Mouse (Mus musculus): Measurements from ENCODE around the gene Krt16. TPM values are rescaled to one million over a fixed set of nuclear protein-coding genes. Genes with fewer than 3 reads are reported as not detected.
A peak's percentile ranks its signal among the peaks of the same experiment; 100 is the strongest.
"Not testable (repeated sequence)": the region's sequence is repeated elsewhere in the genome, so short reads cannot be mapped to it uniquely, and the experiment has no call there.

The Krt16 gene
- total RNA-seq, 2 experiments from 2014 or later: not detected

GRCm38 (mm10) chr11:100259079-100259478 lies 10.4 kb upstream of the Krt16 start:
- DNase-seq (ENCODE audit: extremely low spot score in 1 of 2, low spot score in 1 of 2): no peak

GRCm38 (mm10) chr11:100257967-100258366 lies 9.3 kb upstream of the Krt16 start:
- DNase-seq (ENCODE audit: extremely low spot score in 1 of 2, low spot score in 1 of 2): no peak

GRCm38 (mm10) chr11:100255514-100255913 lies 6.8 kb upstream of the Krt16 start:
- no peak for DNase-seq (ENCODE audit: extremely low spot score in 1 of 2, low spot score in 1 of 2)

GRCm38 (mm10) chr11:100254360-100255090 lies 5.8 kb upstream of the Krt16 start:
- no peak for DNase-seq (ENCODE audit: extremely low spot score in 1 of 2, low spot score in 1 of 2)

GRCm38 (mm10) chr11:100246471-100246870 lies 2.2 kb downstream of the Krt16 start:
- not testable (repeated sequence) for DNase-seq (ENCODE audit: extremely low spot score in 1 of 2, low spot score in 1 of 2)

GRCm38 (mm10) chr11:100240272-100240671 lies 8.4 kb downstream of the Krt16 start:
- not testable (repeated sequence) for DNase-seq (ENCODE audit: extremely low spot score in 1 of 2, low spot score in 1 of 2)

GRCm38 (mm10) chr11:100221741-100222140 lies 27.0 kb downstream of the Krt16 start:
- no peak for DNase-seq (ENCODE audit: extremely low spot score in 1 of 2, low spot score in 1 of 2)

- no peak for DNase-seq (ENCODE audit: extremely low spot score in 1 of 2, low spot score in 1 of 2)
Observed at GRCm38 (mm10) chr11:100219304-100219703, 29.4 kb downstream of the Krt16 start.

GRCm38 (mm10) chr11:100208542-100208941 lies 40.2 kb downstream of the Krt16 start:
- no peak for DNase-seq (ENCODE audit: extremely low spot score in 1 of 2, low spot score in 1 of 2)

- no peak for DNase-seq (ENCODE audit: extremely low spot score in 1 of 2, low spot score in 1 of 2)
Observed at GRCm38 (mm10) chr11:100207498-100207897, 41.2 kb downstream of the Krt16 start, which contains the start of gene Krt14. TSS of gene Krt14 (minus strand) at chr11:100207548.

- no peak for DNase-seq (ENCODE audit: extremely low spot score in 1 of 2, low spot score in 1 of 2)
Observed at GRCm38 (mm10) chr11:100203448-100203847, 45.3 kb downstream of the Krt16 start.

- no peak for DNase-seq (ENCODE audit: extremely low spot score in 1 of 2, low spot score in 1 of 2)
Observed at GRCm38 (mm10) chr11:100202906-100203305, 45.8 kb downstream of the Krt16 start.

- DNase-seq (ENCODE audit: extremely low spot score in 1 of 2, low spot score in 1 of 2): peak; percentile 26 to 60
Observed at GRCm38 (mm10) chr11:100200104-100200820, 48.4 kb downstream of the Krt16 start.

- no peak for DNase-seq (ENCODE audit: extremely low spot score in 1 of 2, low spot score in 1 of 2)
Observed at GRCm38 (mm10) chr11:100198666-100199065, 50.0 kb downstream of the Krt16 start.

Other genes starting within 250 kb of the Krt16 start
- not detected for gene Krt33a, start 232.7 kb downstream of the Krt16 start, total RNA-seq (2021)
- gene Krt33b, start 219.0 kb downstream of the Krt16 start, total RNA-seq (2021): not detected
- not detected for gene Krt34, start 207.3 kb downstream of the Krt16 start, total RNA-seq (2021)
- gene Krt31, start 198.4 kb downstream of the Krt16 start, total RNA-seq (2021): not detected
- gene Krt32, start 160.7 kb downstream of the Krt16 start, total RNA-seq (2021): not detected
- not detected for gene Krt35, start 152.7 kb downstream of the Krt16 start, total RNA-seq (2021)
- gene Krt36, start 143.3 kb downstream of the Krt16 start, total RNA-seq (2021): not detected
- not detected for gene Krt13, start 127.3 kb downstream of the Krt16 start, total RNA-seq (2021)
- under 1 TPM in 1 of 2 experiments, not detected in 1; 0.98 TPM for gene Krt15, start 113.0 kb downstream of the Krt16 start, total RNA-seq (2021)
- under 1 TPM in 1 of 2 experiments, not detected in 1; 0.34 TPM for gene Krt19, start 100.2 kb downstream of the Krt16 start, total RNA-seq (2021)
- 1 to 10 TPM; 2.1 to 4.0 TPM for gene Krt9, start 55.7 kb downstream of the Krt16 start, total RNA-seq (2021)
- not detected for gene Krt14, start 41.4 kb downstream of the Krt16 start, total RNA-seq (2021)
- gene Krt17, start 12.1 kb upstream of the Krt16 start, total RNA-seq (2021): not detected
- not detected for gene Krt42, start 21.0 kb upstream of the Krt16 start, total RNA-seq (2021)
- 100 to 1,000 TPM; 723 to 806 TPM for gene Eif1, start 71.0 kb upstream of the Krt16 start, total RNA-seq (2021)
- not detected for gene Gast, start 85.5 kb upstream of the Krt16 start, total RNA-seq (2021)
- 100 to 1,000 TPM; 125 to 143 TPM for gene Hap1, start 107.2 kb upstream of the Krt16 start, total RNA-seq (2021)
- gene Jup, start 148.9 kb upstream of the Krt16 start, total RNA-seq (2021): 10 to 100 TPM; 33.2 to 36.2 TPM
- gene P3h4, start 165.9 kb upstream of the Krt16 start, total RNA-seq (2021): 1 to 10 TPM; 9.2 to 9.8 TPM
- gene Fkbp10, start 166.8 kb upstream of the Krt16 start, total RNA-seq (2021): 1 to 10 TPM; 6.8 to 7.4 TPM
- gene Nt5c3b, start 192.9 kb upstream of the Krt16 start, total RNA-seq (2021): 10 to 100 TPM; 50.2 to 52.4 TPM
- 1 to 10 TPM; 1.1 to 1.6 TPM for gene Klhl10, start 193.0 kb upstream of the Krt16 start, total RNA-seq (2021)
- gene Klhl11, start 223.8 kb upstream of the Krt16 start, total RNA-seq (2021): 100 to 1,000 TPM; 106 to 113 TPM

Measured in layer of hippocampus, postnatal 25 days (tissue).